Mouse (Mus musculus): ENCODE results near the gene Evc.

Gene Evc

DNA sequence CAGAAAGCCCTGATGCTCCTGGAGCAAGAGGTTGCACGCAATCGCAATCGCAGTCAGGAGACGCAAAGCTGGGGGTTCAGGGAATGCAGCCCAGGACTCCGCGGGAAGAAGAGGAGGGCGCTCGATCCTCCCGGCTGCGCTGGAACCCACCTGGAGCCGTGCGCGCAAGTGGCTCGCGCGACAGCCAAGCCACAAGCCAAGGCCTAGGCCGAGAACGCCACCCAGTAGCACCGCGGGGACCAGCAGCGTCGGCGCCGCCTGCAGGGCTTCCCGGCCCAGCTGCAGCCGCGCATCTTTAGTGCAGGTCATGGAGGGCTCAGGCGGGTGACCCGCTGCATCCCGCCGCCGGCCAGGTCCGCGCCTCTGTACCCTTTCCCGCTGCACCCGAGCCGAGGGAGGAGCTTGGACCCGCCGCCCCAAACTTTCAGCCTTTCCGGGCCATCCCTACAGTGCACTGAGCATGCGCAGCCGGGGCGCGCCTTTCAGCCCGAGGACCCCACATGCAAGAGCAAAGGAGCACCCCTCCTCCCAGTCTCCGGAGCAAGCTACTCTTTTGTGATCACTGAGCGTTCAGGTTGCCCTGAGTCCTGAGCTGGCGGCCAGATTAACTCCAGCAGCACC lies at the start of gene Evc:
TSS of gene Evc (minus strand) at position 410 of the 621 bp plus-strand sequence.
- no peak for DNase-seq

DNA sequence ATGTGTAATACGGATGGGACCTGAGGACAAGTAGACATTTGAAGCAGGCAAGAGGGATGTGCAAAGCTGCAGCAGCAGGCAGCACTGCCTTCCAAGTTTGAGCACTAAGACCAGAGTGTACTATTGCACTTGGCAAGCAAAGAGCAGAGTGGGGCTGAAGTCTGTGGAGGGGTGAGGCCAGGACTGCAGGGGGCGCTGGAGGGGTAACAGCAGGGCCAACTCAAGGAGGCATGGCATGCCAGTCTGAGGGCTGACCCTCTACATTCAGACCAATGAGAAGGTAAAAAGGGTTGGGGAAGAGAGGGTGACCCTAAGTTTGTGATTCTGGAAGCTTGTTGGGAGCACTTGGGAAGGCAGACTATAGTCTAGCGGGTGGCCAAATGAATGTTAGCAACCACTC lies 46.9 kb upstream of the Evc start:
- DNase-seq, result no peak

DNA sequence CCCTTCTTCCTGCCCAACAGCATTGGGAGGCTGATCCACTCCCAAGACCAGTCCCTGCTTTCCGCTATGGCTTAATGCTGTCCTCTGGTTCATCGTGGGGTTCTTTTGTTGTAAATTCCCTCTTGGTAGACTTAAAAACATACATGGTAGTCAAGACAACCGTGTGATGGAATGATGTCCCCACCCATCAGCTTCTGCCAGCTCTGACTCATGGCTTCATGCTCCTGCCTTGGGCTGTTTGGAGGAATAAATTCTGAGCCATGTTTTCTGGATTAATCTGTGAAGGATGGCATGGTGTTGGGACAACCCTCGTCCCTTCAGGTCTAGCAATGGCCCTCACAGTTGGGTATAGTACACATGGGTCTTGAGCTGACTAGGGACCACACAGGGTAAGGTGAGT lies 43.9 kb upstream of the Evc start:
- no peak for DNase-seq

DNA sequence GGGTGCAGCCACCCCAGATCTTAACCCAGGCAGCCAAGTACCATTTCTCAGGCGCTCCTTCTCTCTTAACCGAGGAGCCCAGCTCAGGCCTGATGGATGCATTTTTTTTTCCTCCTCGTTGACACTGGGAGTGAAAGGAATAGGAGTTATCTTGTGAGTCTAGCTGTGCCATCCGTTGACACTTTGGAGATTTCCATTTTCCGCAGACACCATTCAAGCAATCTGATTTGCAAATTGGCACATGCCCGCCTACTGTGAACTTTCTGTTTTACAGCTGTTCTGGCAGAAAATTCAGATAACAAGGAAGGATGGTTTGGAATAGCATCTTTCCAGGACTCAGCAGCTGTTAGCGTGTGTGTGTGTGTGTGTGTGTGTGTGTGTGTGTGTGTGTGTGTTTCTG lies 40.7 kb upstream of the Evc start:
- no peak for DNase-seq

DNA sequence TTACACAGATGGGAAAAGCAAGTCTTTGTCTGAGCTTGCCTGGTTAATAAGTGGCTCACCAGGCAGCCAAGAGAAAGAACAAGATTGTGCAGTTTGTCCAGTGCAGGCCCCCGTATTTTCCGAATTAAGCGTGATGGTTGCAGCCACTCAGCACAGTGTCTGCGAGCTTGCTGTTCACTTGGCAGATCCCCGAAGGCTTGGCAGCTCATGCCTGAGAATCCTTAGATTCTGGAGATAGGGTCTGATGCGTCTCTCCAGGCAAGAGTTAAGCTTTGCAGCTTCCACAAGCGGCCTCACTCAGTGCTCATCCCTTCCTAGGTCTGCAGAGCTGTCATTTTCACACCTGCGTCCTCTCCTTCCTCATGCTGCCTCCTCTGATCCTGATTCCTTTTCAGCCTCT lies 32.1 kb upstream of the Evc start:
- no peak for DNase-seq

DNA sequence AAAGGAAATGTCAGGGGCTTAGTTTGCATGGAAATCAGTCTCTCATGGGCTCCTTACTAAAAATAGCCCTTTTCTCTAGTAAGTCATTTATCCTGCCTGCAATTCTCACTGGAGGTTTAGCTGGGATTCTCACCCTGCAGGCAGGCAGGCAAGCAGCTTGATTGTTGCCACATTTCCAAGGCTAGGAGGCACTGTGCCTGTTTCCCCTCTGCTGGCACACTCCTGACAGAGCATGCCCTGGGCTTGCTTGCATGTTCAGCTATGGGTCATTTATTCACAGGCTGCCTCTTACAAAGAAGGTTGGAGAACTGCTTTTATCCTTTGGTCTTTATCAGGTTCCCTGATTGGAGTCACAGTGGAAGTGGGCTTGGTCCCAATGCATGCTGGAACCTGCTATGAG lies 29.1 kb upstream of the Evc start:
- DNase-seq, result no peak

DNA sequence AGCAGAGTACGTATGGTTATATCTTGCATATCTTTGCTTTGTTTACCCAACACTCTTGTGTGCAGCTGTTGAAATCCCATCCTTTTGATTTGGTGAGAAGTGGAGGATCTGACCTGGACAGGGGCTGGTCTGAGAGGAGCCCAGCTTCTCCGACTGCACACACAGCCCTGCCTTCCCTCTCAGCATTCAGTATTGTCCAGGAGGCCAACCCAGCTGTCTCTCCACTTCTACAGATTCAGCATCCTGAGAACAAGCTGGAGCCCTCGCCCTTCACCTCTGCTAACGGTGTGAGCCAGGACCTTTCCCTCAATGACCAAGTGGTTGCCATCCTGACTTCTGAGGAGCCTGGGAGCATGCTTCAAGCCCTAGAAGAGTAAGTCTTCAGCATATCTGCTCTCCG lies 26.6 kb upstream of the Evc start:
- no peak for DNase-seq

DNA sequence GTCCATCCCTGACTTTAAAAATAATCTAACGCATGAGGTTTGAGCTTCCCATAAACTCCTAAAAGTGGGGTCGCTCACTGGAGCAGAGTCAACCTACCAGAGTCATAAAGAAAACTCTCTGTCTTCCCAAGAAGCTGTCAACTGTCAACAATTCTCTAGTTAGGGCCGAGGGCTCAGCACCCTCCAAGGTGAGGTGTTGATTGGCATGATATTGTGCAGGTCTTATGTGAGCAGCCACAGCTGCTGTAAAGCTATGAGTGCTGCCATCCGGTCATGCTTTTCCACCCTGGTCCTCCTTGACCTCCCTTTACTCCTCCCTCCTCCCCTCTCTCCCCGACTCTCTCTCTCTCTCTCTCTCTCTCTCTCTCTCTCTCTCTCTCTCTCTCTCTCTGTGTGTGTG lies 25.9 kb upstream of the Evc start:
- DNase-seq, result no peak

DNA sequence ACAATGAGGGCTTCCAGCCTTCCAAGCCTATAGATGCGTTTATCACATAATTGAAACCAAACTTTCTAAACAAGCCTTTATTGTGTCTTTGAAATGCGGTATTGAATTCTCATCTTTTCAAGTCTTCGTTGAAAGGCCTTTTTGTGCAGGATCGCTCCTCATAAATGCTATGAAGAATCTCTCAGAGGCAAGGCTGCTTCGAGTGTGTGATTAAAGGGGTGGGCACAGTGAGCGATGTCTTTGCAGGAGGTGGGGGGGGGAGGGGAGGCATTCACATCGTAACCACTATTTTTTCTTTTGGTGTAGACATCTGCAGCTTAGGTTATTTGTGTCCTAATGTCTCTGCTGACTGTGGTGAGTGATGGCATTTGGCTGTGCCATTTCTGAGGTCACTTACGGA lies 19.3 kb upstream of the Evc start:
- no peak for DNase-seq

DNA sequence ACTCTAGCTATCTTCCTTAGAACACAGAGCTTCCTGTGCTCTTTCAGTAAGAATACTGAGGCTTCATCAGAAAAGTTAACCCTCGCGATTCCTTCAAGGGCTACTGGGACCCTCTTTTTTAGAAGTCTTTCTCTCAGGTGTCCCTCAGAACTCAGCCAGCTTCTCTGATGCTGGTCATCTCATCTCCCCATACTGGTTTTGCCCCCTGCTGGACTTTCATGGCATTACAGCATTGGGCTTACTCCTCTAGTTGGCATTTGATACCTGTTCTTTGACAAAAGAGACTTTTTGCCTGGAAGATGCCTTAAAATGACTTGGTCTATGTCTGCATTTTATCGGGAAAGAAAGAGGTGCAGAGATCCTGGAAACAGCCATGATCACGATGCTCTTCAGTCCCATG lies 17.7 kb upstream of the Evc start:
- DNase-seq, result no peak

DNA sequence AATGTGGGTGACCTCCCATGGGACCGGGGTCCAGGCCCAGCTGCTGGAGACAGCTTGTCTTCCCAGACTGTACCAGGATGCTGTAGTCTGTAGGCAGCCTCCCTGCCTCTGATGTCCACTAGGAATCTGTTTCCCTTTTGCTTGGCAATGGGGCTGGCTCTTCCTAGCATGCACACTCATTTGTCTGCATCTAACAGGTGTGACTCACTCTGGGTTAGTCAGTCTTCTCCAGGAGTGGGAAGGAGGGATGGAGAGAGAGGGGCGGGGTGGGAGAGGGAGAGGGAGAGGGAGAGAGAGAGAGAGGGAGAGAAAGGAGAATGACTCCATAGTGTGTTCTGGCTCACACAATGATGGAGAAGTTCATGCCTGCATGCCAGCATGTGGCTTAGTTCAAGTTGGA lies 15.1 kb upstream of the Evc start:
- DNase-seq, result no peak

DNA sequence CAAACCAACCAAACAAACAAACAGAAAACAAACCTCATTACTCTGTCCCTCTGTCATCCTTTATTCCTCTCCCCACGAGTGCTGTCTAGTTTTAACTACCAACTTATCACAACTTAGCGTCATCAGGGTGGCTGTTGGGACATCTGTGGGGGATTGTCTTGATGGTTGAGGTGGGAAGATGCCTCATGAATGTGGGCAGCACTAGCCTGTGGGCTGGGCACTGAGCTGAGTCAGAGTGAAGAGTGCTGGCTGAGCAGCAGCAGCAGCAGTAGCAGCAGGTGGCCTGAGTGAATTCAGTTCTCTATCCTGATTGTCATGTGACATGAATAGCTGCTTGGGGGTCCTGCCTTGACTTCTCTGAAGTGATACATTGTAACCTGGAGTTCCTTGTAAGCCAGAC lies 7.3 kb upstream of the Evc start:
- DNase-seq, result no peak

DNA sequence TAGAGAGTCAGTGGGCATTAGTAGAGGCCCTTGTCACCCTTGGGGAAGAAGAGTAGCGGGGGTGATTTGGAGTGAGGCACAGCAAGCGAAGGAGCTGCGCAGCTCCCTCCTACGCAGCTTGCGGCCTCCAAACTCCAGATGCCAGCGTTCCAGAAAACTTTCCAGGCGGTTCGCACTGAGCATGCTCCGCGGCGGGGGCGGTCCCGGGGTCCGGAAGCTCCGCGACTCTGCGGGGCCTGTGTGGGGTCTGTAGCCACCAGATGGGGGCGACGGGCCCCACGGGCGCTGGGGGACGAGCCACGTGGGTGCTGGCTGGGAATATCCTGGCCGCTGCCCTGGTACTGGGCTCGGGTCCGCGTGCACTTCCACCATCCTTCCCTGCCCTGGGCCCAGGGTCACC lies 1.6 kb upstream of the Evc start, which contains the start of gene Evc2:
TSS of gene Evc2 (plus strand) at position 212 of the 400 bp plus-strand sequence.
- no peak for DNase-seq

DNA sequence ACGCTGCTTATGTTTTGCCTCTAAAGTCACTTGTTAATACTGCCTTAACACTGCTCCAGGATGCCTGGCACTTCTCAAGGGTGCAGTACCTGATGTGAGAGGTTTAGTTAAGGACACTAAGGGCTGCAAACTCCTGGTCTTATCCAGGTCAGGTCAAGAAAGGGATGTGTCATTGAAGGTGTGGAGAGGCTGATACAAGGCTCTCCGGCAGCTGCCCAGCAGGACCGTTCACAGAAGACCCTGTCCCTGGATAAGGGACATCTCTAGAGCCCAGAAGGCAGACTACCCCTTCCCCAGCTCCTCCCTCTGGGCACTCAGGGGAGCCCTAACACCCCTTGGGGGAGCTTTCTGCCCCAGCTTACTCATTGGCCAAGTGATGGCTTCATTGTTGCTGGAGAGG lies 1.0 kb upstream of the Evc start:
- no peak for DNase-seq

DNA sequence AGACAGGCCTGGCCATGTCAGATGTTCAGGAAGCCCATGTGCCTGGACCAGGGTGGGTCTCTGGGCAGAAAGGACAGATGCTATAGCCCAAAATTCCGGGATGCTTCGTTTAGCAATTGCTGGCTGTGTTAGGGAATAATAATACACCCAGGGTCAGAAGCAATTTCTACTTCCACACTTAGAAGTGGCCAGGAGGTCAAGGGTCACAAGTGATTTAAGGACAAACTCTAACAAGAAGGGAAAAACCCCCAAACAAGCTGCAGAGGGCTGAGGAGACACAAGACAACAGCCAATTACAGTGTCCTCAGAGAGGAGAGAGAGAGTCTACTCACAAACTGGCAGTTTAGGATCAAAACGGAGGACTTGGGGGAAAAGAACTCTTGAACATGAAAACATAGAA lies 1.6 kb downstream of the Evc start:
- DNase-seq, result no peak

DNA sequence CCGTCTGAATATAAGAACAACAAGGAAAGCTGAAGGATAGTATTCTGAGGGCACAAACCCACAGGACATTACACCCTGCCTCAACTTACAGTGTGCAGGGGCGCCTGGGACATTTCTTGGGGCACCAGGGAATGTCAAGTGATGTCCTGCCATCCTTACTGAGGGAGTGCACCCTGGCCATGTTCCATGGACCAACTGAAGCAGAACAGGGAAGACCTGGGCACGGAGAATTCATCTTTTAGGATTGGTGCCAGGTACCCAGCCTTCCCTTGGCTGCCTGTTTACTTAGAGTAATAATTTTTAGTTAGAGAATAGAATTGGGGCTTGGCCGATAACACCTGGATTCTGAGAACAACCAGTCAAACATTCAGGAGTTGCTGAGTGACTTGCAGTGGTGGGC lies 4.6 kb downstream of the Evc start:
- no peak for DNase-seq

DNA sequence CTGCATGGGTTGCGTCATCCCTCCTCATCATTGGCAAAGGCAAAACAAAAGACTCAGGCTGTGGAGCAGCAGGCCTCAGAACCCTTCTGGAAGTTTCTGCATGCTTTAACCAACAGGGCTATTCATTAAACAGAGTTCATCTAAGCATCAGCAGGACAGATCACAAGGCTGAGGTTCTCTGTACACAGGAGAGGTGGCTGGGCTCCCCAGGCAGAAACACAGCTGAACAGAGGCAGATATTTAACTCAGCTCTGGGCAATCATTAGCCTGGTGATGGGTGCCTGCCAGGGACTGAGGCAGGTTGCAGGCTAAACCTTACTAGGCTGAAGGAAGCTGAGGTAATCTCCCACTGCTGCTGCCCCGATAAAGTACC lies 5.6 kb downstream of the Evc start:
- DNase-seq, result no peak

DNA sequence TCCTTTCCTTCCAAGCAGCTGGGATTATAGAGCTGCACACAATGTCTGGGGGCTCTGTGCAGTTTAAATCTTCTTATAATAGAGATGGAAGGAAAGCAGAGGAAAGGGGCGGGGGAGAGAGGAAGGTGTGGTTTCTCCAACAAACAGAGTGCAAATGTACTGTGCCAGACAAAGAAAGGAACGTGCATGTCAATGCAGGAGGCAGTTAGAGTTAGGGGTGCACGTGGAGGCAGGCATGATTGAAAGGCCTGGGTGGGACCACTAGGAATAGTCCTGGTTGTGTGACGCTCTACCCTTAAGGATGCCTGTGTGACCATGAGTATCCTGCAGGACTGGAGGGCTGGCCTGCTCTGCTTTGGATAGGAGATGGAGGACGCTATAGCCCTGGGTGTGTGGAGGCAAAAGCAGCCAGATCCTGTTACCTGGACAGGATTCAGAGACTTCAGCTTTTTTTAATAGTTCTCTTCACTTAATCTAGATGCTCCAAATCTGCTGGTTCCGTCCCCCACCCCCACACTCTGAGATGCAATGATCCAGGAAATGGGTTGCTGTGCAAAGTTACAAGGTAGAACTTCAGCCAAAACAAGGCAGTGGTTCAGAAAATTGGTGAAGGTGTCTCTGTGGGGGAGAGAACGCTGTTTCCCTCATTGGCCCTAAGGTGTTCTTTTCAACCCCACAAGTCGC lies 6.1 kb downstream of the Evc start:
- no peak for DNase-seq

DNA sequence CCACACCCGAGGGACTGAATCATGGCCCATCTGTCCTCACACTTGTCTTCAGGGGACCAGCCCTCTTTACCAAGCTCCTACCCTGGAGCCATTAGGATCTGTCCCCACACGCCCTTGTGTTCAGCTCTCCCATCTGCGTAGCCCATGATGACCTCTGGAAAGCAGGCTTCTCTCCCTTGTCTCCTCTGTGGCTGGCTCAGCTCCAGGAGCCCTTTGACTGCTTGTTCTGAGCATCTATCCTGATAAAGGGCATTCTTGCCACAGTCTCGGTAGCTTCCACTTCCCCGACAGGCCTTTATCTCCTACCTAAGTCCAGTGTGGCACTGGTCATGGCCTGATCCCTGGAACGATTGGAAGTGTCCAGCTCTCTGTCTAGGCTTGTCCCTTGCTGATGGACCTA lies 10.0 kb downstream of the Evc start:
- no peak for DNase-seq

DNA sequence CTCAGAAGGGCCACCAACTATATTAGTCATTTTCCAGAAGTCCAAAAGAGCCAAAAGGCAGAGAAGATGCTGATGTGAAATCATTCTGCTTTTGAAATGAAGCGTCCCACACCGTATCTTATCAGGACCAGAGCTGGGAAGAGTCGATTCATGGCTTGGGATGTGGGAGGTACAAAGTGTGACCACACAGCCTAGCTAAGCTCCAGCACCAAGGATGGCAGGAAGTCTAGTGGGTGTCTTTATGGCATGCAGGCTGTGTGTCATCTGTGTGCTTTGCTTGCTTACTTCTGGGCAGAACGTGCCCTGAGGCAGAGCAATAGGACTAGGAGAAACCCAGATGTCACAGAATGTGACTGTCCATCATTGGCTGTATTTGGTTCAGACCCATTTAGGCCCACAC lies 15.9 kb downstream of the Evc start:
- no peak for DNase-seq

DNA sequence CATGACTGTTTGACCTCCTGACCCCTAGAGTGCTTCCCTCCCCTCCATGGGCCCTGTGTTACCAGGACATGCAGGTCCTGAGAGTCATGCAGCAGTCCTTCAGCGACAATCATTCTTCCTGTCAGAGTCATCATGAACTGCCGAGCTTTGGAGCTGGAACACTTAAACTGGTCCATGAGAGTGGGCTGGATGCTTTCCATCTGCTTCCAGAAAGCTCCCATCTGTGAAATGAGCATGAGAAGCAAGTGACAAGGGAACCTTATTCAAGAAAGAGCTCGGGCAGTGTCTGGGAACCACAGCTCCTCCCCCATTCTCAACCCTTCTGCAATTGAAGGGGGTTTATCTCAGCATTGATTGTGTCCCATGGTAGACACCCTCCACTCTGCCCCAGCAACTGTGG lies 16.5 kb downstream of the Evc start:
- no peak for DNase-seq

DNA sequence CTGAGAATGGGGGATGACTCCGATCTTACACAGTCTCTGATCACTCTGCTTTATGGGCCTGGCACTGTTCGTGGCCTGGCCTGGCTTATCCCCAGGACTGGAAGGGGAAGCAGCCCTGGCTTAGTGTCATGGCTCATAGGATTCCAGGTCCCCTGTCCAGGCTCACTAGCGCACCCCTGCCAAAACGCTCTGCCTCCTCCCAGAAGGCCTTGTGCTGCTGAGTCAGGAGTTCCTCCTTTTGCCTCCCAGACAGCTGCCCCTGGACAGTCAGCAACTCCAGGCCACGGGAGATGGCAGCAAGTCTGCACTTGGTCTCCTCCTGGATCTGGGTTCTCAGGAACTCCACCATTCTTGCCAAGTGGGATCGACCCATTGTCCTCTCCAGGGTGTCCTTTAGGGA lies 18.0 kb downstream of the Evc start:
- DNase-seq, result no peak

DNA sequence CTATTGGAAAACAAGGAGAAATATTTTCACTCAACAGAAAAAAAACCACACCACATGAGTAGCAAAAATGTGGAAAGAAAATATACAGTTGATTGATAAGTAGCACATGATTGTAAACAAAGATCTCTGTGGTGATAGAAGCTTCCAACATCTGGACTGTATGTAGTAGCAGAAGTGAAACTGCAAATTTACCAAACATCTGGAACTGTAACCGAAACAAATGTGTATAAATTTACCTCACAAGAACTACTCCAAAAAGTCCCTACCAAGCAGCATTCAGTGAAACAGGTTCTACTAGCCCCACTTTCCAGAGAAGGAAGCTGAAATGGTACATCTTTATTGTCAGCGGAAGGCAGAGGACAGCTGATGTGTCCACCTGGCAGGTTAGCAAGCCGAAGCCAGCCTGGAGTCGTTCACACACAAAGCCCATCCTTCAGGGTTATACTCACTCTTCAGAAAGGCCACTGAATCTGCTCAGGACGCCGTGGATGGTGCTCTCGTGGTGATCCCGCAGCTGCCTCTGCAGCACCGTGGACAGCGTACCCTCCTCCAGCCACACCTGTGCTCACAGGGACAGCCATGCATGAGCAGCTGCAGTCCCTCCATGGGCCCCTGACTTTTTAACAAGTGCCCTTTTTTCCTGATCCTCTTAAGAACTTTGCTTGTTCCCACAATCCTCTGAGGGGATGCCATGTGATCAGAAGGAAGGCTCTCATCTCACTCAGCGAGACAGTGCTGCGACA lies 23.5 kb downstream of the Evc start:
- DNase-seq, result no peak

DNA sequence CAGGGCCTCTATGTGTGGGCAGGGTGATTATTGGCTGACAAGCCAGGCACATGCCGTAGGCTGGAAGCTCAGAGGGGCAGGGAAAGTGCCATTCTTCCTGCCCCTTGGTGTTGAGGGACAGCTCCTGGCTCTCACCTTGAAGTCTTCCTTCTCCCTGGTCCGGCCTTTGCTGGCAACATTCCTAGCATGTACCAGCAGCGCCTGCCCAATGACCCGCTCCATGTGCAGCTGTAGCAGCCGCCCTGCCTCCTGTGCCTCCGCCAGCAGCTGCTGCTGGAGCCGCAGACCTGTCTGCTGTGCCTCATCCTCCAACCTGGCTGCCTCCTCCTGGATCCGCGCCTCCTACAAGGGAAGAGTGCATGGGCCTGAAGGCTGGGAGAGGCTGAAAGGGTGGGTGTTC lies 26.7 kb downstream of the Evc start:
- no peak for DNase-seq

DNA sequence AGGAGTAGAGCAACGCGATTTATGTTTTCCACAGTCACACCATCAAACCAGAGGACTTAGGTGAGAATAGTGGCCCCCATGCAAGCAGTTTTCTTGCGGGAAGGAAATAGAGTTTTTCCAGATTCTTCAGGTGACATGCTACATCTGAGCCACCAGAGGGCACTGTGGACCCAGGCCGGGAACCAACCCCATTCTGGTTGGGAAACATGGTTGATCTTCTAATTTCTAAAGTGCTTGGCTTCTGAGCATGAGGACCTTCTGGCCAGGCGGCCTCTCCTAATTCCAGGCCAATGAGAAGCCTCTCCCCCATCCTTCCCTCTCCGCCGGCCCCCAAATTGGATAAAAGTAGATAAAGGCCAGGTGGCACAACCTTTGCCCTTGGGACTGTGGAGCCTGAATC lies 38.3 kb downstream of the Evc start:
- DNase-seq, result no peak
